Mouse (Mus musculus) layer of hippocampus, adult 8-10 months (tissue): Measurements from ENCODE around the gene Ifi209. TPM values are rescaled to one million over a fixed set of nuclear protein-coding genes. Genes with fewer than 3 reads are reported as not detected.
"Not testable (repeated sequence)": the region's sequence is repeated elsewhere in the genome, so short reads cannot be mapped to it uniquely, and the experiment has no call there.

Experiments
- DNase-seq, 2 experiments: peaks; one replicate each; pipeline ENCODE4 v3.0.0; 2022; ENCODE audit warnings: low spot score in 2 of 2
- microRNA-seq, 2 experiments: library from miRNA; unstranded; fragments of <30 nt; microRNA quantifications; one replicate each; pipeline ENCODE4 v1.2.0; 2022
- total RNA-seq, 4 experiments: library from RNA; stranded (reverse); gene quantifications; 2 replicates each; pipeline ENCODE4 v1.2.4; 2022

The Ifi209 gene
- under 1 TPM in 2 of 4 experiments, not detected in 2; 0.66 to 0.70 TPM for total RNA-seq

- not testable (repeated sequence) for DNase-seq
Measured at GRCm38 (mm10) chr1:173630622-173631021, at the start of gene Ifi209. TSS of gene Ifi209 (plus strand) at chr1:173630917.

GRCm38 (mm10) chr1:173589698-173590097, 41.0 kb upstream of the Ifi209 start:
- not testable (repeated sequence) for DNase-seq

DNA sequence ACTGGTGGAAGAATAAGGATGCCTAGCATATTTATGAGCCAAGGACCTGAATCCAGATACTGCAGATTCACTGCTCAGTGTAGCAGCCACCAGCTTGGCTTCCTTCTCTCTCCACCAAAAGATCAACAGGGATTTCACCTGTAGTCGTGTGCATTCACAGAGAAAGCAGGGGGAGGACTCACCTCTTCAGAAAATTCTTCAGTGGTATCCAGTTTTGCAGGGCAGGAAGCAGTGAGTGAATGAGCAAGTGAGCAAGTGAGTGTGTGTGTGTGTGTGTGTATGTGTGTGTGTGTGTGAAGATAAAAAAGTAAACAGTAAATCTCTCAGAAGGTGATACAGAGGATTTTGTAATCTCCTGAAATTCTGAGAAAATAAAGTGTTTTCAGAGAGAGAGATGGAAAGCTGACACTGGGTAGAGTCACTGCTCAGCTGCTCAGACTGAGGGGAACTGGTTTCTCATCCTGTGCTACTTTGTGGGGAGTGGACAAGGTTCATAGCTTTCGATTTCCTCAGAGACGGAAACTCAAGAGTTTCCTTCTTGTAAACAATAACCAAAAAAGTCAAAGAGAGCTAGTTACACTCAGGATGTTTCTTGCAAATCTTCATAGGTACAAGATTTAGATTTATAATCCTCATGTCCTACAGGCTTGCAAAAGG, 31.8 kb upstream of the Ifi209 start, which contains the start of gene Ifi213:
Gene Ifi213 (minus strand): TSS at position 437 of the 657 bp plus-strand sequence.
- not testable (repeated sequence) for DNase-seq

GRCm38 (mm10) chr1:173610291-173610690, 20.4 kb upstream of the Ifi209 start:
- not testable (repeated sequence) for DNase-seq

DNA sequence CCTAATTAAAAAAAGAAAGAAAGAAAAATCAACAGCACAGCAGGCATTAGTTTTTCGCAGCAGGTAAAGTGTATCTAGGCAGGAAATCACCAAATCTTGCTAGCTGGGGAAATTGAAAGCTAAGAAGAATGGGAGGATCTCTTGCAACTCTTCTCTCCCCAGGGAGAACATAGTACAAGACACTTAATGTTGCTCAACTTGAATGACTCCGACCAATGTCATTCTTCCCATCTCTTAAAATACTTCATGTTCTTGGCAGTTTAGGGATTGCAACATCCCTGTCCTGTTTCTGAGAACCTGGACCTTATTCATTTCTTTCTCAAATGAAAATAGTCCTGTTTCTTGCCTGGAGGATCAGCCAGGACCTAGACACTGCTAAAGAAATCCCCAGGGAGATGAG, 8.5 kb upstream of the Ifi209 start:
- DNase-seq: not testable (repeated sequence)

GRCm38 (mm10) chr1:173624052-173624451, 6.7 kb upstream of the Ifi209 start:
- DNase-seq: no peak

DNA sequence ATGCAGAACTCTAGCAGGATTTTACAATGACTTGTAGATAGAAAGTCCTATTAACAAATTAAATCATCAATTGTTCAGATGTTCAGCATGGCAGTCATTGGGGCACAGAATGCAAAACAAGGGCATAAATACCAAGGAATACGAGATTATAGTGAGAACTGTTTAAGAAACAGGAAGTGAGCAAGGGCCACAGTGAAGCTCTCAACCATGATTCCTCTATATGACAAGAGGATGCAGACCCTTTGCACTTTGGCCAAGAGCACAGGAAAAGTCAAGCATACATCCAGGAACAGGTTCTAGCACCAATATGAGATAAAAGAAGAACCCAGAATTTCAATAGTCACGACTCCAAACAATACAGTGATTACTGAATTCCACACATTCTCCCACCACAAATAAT, 4.0 kb upstream of the Ifi209 start:
- DNase-seq: no peak

GRCm38 (mm10) chr1:173633969-173634645, 3.4 kb downstream of the Ifi209 start:
- DNase-seq: no peak

DNA sequence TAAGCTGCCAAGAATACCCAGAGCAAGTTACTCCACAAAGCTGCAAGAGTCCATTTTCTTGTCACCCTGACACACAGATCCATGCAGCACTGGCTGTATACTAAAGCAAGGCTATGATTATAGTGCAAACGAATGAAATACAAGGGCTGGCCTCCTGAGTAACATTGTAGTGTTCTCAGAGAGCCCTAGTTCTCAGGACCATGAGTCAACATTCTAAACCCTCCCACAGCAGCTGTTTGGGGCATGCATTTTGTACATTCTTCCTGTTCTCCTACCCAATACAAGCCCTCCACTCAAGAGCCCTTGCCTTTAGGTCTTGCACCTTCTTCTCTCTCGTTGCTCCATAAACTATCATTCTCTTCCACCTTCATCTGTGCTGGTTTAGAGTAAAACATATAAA, 14.7 kb downstream of the Ifi209 start:
- DNase-seq: no peak

- DNase-seq: no peak
Measured at GRCm38 (mm10) chr1:173657973-173658372, 27.3 kb downstream of the Ifi209 start.

GRCm38 (mm10) chr1:173673458-173674097, 42.9 kb downstream of the Ifi209 start, which contains the start of gene Ifi208:
TSS of gene Ifi208 (plus strand) at chr1:173673675.
- DNase-seq: not testable (repeated sequence)

DNA sequence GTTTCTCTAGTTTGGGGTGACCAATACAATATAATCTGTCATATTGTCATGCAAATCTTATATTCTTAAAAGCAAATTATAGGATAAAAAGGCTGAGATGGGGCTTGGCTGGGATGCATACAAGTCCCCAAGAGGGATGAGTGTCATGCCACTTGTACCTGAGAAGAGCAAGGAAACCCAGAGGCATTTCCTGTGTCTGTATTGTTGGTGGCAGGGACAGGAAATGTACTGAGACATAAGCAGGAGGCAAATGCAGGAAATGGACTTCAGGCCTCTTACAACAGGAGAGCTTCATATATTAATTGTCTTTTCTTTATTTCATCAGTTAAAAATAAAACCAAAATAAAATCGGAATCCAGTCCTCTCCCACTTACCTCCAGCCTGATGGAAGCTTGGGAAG, 47.9 kb downstream of the Ifi209 start:
- DNase-seq: not testable (repeated sequence)

- DNase-seq: no peak
Measured at GRCm38 (mm10) chr1:173694270-173694669, 63.6 kb downstream of the Ifi209 start.

Small RNAs within 50 kb of the gene (microRNA-seq; reads per million reads assigned to microRNA genes)
- 0 reads per million in 2 experiments for gene Gm44339

Other genes starting within 250 kb of the Ifi209 start
- gene Ifi206, start 139.9 kb upstream of the Ifi209 start, total RNA-seq: under 1 TPM in 2 of 4 experiments, not detected in 2; 0.16 to 0.32 TPM
- under 1 TPM in 1 of 4 experiments, not detected in 3; 0.16 TPM for gene Ifi214, start 95.0 kb upstream of the Ifi209 start, total RNA-seq
- gene Ifi213, start 31.6 kb upstream of the Ifi209 start, total RNA-seq: under 1 TPM in 2 of 4 experiments, not detected in 2; 0.43 to 0.45 TPM
- gene Ifi208, start 42.8 kb downstream of the Ifi209 start, total RNA-seq: under 1 TPM in 2 of 4 experiments, not detected in 2; 0.16 TPM
- 1 to 10 TPM in 1 of 4 experiments, under 1 TPM in 3; 0.12 to 2.2 (median 0.66) TPM for gene Ifi207, start 110.8 kb downstream of the Ifi209 start, total RNA-seq
- 1 to 10 TPM in 2 of 4 experiments, under 1 TPM in 2; 0.24 to 3.0 (median 0.73) TPM for gene Ifi204, start 136.0 kb downstream of the Ifi209 start, total RNA-seq